Mouse (Mus musculus) Muller cell, postnatal 12 days (primary cell): ENCODE data around the gene Slamf6.
"Not testable (repeated sequence)": the region's sequence is repeated elsewhere in the genome, so short reads cannot be mapped to it uniquely, and the experiment has no call there.

Source experiments
- DNase-seq: peaks from one replicate; pipeline ENCODE4 v3.0.0-alpha.2; 2015; ENCODE audit errors: inconsistent ontology term

The Slamf6 gene

DNA sequence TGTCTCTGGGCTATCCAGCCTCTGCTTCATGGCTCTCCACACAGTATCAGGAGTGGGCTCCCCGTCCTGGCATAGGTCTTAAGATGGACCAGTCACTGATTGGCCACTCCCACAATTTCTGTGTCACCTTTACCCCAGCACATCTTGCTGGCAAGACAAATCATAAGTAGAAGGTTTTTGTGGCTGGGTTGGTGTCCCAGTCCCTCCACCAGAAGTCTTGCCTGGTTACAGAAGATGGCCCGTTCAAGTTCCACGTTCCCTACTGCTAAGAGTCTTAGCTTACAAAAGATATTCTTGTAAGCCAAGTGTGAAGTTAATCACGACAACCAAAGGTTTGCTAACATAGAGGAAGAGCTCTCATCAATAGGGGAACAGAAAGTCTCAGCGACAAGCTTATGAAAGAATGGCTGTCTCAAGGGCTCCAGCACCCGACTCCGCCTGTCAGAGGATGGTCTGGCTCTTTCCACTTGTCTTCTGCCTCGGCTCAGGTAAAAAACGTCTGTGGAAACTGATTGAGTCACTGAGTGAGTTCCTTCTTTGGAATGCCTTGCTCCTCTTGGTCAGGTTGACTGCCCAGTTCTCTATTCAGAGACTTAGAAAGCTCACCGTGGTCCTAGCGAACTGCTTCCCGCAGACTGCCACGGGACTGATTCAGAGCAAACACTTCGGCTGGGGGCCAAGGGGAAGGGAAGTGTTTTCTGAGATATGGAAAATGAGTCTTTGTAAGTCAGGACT is at the start of gene Slamf6:
Slamf6 (plus strand) TSS at position 211 of the 735 bp plus-strand sequence.
- no peak for DNase-seq

DNA sequence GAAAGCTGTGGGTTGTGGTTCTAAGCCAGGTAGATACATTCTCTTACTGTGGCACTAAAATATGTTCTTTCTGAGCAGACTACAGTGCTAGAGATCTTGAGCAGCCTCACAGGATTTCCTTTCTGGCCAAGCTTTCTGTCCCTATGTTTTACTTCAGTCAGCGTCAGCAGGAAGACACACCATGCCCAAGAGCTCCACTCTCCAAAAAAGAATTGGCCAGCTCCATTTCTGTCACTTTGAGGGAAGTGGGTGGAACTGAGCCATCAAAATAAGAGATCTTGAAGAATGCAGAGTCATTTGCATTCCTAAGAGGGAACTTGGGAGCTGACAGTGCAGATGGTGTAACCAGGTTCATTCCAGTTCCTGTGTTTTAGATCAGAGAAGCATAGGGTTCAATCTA is 30.3 kb upstream of the Slamf6 start:
- DNase-seq, result no peak

DNA sequence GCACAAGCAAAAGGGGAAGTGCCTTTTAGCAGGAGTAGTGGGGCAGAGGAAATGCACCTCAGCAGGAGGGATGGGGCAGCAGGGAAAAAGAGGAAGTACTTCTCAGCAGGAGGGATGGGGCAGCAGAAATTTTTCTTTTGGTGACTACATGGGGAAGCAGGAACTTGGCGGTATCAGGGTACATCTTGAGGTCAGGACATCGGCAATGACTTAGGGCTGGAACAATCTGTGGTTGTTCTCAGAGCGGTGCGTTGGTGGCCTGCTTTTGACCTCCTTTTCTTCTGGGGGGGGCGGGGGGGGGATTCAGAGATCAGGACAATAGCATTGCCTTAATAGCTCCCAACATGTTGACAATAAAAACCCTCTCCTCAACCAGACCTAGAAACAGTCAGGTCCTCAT is 22.0 kb upstream of the Slamf6 start, which contains the start of gene Gm10521:
Gm10521 (plus strand) TSS at position 301 of the 400 bp plus-strand sequence.
- DNase-seq, result not testable (repeated sequence)

DNA sequence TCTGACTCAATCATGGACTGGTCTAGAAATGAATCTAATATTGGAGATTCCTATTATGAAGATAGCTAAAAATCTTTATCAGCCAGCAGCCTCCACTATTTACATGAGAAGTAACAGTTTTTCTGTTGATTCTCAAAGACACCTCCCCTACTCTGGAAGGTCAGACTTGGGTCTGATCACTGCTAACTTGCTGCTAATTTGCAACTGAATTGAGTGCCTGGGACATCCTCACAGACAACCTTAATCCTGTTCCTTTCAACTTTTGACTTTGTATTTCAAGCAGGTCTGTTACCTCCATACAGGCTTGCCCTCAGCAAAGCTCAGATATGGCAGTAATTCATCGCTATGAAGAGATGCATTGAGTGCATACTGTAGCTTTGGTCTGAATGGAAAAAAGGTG is 13.3 kb upstream of the Slamf6 start:
- DNase-seq, result no peak

DNA sequence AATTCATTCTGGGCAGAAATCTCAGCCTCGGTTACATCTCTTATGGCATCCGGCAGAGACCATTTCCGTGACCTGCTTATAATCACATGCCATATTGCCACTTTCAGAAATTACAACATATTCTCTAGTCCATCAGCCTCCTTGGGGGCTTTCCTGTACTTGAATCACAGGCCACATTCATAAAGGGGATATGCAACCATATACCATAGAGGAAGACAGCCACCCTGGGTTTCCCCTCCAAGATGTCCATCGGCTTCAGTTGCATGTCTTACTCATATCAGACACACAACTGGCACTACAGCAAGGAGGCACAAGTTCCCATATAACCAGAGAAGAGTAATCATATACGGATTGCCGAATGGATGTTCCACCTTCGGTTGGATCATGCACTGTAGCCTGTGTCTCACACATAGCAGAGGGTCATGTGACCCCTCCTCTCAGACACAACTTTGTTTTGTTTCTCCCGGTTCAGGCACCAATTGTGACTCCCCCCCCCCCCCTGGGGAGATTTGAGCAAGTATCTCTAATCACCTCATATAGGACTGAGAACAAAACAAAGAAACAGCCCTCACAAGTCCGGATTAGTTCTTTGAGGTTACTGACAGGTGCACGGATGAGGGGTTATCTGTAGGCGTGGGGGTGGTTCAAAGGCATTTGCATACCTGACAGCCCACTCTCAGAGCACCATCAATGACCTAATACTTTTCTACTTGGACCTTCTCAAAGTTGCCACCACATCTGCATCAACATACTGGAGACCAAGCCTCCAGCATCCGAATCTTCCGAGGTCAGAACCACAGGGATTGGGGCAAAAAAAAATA is 1.5 kb upstream of the Slamf6 start:
- DNase-seq, result no peak

DNA sequence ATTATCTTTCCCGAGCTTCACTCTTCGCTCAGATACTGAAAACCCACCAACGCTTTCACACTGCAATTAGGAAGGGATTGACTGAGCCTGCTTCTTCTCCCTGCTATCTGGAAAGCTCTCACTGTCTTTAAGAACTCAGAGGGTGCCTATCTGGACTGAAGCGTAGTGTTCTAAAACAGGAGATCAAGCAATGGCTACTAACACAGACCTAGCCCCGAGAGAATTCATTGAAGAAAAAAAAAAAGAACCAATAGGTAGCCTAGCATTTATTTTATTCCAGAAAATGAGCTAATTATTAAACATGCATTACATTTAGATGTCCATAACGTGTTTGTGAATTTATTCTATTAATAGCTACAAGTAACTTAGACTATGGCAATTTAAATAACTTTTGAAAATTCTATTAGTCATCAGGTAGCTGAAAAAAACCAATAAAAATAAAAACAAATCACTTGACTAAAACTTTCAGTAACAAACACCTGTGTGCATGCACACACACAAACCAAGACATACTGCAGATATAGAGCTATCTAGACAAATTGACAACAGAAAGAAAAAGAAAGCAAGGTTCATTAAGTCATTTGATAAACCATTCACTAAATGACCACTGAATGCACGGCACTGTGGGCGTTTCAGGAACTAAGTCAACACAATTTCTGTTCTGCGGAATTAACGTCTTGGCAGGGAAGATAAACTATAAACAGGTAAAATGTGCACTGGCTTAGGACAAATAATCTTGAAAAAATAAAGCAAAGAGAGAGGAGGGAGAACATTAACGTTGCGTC is 1.0 kb downstream of the Slamf6 start:
- DNase-seq, result no peak

DNA sequence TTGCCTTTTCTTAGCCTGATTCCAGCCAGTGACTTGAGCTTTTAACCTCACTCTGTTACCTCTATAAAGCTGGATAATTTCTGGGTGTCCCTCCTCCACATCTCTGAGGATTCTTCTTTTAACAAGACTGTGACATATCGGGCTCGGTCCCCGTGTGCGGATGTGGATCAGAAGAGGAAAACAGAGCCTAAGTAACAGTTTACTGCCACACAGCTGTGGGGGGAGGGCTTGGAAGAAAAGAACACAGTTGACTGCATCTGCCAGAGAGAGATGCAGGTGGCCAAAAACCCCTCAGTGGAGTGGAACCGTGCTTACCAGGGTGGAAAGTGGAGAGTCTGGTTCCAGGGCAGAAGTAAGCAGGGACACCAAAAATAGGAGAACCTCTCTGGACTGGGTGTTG is 1.9 kb downstream of the Slamf6 start:
- no peak for DNase-seq

DNA sequence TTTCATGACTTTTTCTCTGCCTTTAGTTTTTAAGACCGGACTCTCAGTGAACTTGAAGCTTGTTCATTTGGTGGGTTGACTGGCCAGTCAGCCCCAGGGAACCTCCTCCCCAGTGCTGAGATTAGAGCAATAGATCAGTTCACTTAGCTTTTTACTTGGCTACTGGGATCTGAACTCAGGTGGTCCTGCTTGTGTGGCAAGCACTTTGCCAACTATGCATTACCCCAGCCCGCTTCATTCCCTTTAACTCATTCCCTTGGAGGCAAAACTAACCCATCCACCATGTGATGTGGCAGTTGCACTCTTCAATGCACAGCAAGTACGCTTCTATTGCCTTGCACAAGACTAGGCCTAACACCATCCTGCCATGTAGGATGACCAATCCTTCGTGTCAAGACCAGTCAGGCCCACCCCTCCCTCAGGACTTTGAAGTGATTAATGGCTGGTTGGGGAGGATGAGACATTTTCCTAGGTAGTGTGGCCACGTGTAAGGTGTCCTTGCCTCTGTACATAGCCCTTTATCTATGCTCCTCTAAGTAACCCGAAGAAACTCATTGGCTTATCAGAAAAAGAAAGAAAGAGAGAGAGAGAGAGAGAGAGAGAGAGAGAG is 2.7 kb downstream of the Slamf6 start:
- no peak for DNase-seq

DNA sequence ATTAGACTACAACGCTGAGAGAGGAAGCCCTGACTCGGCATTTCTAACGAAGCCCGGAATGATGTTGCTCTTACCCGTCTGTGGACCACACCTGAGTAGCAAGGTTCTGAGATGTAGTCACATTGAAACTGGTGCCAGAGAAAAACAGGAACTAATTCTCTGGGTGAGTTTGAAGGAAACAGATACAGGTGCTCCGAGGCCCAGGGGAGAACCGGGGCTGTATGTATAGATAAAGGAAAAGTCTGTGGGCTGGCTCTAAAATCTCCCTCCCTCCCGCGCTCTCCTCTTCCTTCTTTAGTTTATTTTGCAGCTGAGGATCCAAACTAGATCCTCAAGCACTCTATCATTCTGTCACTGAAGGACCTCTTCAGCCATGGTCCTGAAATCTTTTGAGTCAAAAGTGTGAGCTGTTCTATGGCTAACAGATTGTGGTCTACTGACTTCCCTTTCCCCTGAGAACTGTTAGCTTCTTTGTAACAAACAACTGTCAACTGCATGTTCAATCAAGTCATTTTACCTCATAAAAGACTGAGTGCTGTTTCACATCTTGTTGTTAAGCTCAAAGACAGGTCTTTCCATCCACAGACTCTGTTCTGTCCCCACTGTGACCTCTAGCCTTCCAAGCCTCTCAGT is 3.8 kb downstream of the Slamf6 start:
- no peak for DNase-seq

DNA sequence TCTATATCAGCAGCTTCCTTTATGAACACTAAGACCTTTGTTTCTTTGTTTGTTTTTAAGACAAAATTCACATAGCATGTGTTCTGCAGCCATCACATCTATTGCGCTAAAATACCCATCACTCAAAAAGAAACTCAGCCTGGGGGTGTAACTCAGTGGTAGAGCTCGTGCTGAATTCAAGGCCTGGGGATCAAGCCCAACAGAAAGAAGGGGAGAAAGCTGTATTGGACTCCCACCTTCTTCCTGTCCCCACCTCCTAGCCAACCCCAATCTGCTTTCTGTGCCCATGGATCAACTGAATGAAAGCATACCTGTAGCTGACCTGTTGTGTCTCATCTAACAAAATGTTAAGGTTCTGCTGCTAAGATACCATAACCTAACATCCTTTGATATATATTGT is 4.3 kb downstream of the Slamf6 start:
- DNase-seq, result no peak

DNA sequence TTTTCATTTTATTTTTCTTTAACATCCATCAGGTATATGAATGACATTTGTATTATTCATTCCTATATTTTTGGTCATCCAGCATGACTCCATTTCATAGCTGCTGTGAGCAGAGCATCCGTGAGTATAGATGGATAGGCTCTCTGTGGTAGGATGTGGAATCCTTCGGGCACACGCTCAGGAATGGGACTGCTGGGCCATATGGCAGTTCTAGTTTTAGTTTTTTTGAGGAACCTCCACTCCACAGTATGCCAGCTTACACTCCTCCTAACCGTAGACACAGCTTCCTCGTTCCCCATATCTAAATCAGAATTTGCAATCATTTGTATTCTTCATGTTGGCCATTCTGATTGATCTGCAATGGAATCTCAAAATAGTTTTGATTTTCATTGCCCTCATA is 5.5 kb downstream of the Slamf6 start:
- DNase-seq, result no peak

DNA sequence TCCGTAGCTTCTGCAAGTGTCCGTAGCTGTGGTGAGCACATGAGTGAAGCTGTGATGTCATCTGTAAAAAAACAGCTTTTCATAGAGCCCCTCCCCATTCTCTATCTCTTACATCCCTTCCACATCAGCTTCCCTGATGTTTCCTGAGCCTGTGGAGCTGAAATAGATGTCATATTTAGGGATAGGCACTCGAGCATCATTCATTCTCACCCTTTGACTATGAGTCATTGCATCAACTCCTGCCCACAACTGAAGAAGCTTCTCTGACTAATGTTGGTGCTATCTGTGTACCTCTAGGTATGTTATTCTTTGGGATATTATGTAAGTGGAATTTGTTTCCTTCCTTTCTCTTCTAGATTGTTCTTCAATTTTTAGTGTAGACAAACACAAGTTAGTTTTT is 7.6 kb downstream of the Slamf6 start:
- DNase-seq, result peak; percentile 71

DNA sequence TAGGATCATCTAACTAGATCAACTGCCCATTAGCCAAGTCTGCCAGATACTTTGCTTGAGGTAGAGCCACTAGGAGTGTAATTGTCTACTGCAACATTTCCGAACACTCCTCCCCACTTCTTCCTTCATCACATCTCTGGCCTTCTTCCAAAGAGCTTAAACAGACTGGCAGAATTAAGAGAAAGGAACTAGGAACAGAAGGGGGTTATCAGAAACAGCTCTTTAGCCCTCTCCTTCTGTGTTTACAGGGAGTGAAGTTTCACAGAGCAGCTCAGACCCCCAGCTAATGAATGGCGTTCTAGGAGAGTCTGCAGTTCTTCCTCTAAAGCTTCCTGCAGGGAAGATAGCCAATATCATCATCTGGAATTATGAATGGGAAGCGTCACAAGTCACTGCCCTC is 16.5 kb downstream of the Slamf6 start:
- DNase-seq, result no peak

DNA sequence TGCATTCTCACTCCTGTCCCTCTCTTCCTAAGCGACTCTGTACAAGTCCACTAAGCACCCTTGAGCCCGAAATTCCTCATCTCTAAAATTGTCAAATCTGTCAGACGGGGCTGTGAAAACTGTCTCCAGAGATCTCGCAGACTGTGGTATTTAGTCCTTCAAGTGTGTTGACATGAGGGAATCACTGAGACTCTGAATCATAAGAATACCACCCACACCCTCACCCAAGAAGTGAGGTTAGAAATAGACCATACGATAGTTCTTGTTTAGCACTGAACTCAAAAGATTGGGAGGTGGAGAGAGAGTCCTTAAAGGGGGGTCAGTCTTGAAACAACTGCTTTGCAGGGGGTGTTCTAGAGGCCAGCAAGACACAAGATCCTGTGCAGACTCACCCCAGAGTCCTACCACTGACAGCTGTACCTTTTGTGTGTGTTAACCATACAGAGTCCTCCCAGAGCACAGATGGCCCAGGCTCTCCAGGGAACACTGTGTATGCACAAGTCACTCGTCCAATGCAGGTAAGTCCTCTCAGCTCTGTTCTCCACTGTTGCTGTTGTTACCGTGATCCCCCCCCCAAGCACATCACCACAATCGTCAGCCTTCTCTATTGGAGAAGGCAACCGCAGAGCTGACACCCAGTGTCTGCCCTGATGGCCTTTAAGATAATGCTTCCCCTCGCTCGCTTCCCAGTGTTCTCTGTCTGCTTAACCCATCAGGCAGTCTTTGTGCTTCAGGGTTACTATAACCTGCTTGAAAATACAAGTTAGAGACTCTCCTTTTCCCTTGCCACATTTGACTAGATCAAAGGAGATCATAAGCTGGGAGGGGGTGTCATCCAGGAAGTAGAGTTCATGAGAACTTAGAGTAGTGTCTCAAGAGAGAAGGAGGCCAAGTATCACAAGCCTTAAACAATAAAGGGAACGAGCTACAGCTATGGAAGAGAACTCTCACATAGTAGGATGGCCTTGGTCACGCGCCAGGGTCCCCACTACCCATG is 21.9 kb downstream of the Slamf6 start:
- no peak for DNase-seq

DNA sequence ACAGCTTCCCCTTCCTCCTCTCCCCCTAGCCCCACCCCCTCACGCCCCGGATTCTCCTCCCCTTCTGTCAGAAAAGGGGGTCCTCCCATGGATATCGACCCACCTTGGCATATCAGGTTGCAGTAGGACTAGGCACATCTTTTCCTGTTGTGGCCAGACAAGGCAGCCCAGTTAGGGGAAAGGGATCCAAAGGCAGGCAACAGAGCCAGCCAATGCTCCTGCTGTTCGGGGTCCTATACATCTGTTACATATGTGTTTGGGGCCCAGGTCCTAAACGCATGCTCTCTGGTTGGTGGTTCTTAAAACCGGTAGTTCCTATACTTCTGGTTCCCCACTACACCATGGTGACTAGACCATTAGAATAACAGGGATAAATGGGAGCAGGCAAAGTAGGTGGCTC is 23.3 kb downstream of the Slamf6 start:
- DNase-seq, result no peak

DNA sequence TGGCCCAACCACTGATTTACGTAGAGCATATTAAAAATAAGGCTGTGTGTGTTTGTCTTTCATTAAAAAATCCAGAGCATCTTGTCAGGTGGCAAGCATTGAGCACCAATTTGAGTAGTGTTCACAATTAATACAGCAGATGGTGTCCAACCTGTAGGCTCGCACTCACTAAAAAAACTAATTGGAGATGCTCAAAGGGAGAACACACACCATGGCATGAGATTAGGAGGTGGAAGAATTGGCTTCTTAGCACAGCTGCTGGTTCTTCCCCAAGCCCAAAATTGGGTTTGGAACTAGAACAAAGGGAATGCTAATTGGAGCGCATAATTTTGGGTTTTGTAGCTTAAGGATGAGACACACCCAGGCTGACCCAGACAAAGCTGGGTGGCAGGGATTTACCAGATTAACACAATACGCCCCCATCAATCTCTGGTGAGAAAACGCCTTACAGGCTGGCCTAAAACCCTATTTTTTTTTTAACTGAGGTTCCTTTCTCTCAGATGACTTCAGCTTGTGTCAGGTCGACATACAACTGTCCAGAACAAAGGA is 29.2 kb downstream of the Slamf6 start:
- DNase-seq, result no peak

DNA sequence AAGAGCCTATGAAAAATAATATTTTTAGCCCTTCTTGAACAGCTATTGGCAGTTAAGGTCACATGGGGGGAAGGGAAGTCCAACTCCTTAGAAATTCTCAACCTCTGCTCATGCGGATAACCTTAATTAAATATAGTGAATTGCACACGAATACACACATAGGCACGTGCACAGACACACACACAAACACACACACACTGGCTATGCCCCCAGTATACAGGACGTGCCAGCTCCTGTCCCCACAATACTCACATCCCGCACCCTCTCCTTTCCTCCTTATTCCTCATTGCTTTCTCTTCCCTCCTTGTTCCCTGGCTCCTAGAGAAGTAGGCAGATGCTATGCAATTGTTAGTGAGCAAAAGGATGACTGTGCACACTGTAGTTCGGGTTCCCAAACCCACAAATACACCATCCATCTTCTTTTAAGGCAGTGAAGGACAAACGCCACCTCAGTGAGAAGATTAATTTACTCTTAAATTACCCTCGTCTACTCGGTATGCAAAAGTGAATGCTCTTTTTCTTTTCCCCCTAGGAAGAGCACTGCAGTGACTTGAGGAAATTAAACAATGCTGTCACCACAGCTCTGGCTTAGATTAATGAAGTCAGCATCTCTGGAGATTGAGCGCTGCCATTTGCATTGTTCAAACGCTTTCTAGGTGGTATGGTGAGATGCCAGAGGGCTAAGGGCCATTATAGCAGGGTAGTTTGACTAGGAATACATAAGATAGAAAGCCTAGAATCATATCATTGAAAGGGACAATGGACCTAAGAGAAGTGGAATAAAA is 31.0 kb downstream of the Slamf6 start:
- DNase-seq, result no peak

DNA sequence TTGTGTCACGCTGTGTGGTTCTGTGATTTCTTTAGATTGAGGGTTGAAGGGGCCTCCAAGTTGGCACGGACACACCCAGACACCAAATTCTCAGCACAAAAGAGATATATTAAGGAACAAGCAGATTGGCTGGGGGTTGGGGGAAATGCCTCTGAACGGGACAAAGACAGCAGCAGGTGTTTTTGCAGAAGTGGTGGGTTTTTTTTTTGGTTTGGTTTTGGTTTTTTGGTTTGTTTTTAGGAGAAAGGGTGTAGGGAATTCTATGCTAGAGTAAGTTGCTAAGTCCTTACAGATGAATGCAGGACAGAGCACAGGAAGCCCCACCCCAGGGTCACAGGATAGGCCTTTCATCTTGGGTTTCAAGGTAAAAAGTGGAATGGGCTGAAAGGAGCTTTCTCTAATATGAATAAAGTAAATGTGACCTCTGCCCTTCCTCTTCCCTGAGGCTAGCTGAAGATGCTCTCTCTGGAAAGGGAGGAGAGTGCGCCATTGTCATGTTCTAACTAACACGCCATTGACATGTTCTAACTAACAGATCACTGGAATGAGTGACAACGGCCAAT is 31.7 kb downstream of the Slamf6 start:
- DNase-seq, result no peak

DNA sequence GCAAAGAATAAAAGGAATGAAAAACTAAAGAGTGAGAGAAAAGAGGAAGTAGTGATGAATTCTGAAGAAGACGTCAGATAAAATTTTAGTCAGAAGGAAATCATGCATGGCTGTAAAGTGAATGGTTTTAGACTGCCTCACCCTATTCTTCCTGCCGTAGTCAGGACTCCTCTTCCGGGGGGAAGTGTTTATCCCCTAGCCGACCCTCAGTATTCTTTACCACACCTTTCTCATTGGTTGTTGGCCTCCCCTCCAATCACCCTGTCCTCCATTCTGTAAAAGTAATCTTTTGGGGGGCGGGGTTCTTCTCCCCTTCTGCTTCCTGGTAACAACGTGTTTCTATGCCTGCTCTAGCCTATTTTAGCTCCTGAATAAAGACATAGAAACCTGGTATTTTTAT is 37.8 kb downstream of the Slamf6 start:
- no peak for DNase-seq
